ENCODE assay signal across 11 mouse cellular contexts in genomic region chr13:24198396-24198924, GRCm38 (mm10).
"Had no signal": no experiment of that assay in that cellular context is flagged by ENCODE, and none has a peak within 500 bp of the region (broad histone marks: within the 10 kb centered on the region; RNA-seq: fewer than 3 reads in every experiment).

No protein-coding gene starts in this region.

- H3K36me3 ChIP-seq: limb, embryonic 13.5 days; midbrain, embryonic 12.5 days; neural tube, embryonic 12.5 days had no signal

- H3K27ac ChIP-seq: limb, embryonic 13.5 days; midbrain, embryonic 12.5 days; neural tube, embryonic 12.5 days; stomach, postnatal 0 days had no signal

- H3K4me2 ChIP-seq: limb, embryonic 13.5 days; liver, embryonic 11.5 days; midbrain, embryonic 12.5 days; neural tube, embryonic 12.5 days had no signal

- DNase-seq: kidney, adult 11 months; kidney, postnatal 14 days; left cerebral cortex, postnatal 4 days; lung, adult 18-20 months; lung, postnatal 14 days; thymus, postnatal 4 days had no signal

- H3K9ac ChIP-seq: limb, embryonic 13.5 days; midbrain, embryonic 12.5 days; neural tube, embryonic 12.5 days had no signal

- H3K9me3 ChIP-seq: midbrain, embryonic 12.5 days had no signal

- H3K27me3 ChIP-seq: limb, embryonic 13.5 days; midbrain, embryonic 12.5 days; neural tube, embryonic 12.5 days had no signal

- H3K4me3 ChIP-seq: limb, embryonic 13.5 days; midbrain, embryonic 12.5 days; neural tube, embryonic 12.5 days had no signal
